Mouse (Mus musculus) embryonic facial prominence, embryonic 12.5 days (tissue): Measurements from ENCODE around the gene Vwa2. TPM values are rescaled to one million over a fixed set of nuclear protein-coding genes. Genes with fewer than 3 reads are reported as not detected.

Source experiments
- ATAC-seq: fragments of 200-750 bp; cut with Nextera tagmentation; 2 replicates; pipeline ENCODE4 v1.8.0; 2017; ENCODE audit not compliant: insufficient number of reproducible peaks, insufficient read depth, low FRiP score, low TSS enrichment
- H3K27ac ChIP-seq: fragments of 300-500 bp; sonication (generic); 2 replicates; pipeline ENCODE4 v1.5.1; 2016; ENCODE audit warnings: mild to moderate bottlenecking
- H3K27me3 ChIP-seq: fragments of 300-500 bp; sonication (generic); 2 replicates; pipeline ENCODE4 v1.6.1; 2016; ENCODE audit warnings: mild to moderate bottlenecking, moderate library complexity
- H3K36me3 ChIP-seq: fragments of 300-500 bp; sonication (generic); 2 replicates; pipeline ENCODE4 v1.6.1; 2016; ENCODE audit warnings: mild to moderate bottlenecking
- H3K4me1 ChIP-seq: fragments of 300-500 bp; sonication (generic); 2 replicates; pipeline ENCODE4 v1.6.1; 2016
- H3K4me2 ChIP-seq: fragments of 300-500 bp; sonication (generic); replicated peaks from 2 replicates; pipeline ENCODE4 v1.6.1; 2016; ENCODE audit warnings: mild to moderate bottlenecking, moderate library complexity
- H3K4me3 ChIP-seq: fragments of 300-500 bp; sonication (generic); 2 replicates; pipeline ENCODE4 v1.5.1; 2016; ENCODE audit warnings: mild to moderate bottlenecking
- H3K9ac ChIP-seq: fragments of 300-500 bp; sonication (generic); 2 replicates; pipeline ENCODE4 v1.6.1; 2016; ENCODE audit warnings: mild to moderate bottlenecking, moderate library complexity
- H3K9me3 ChIP-seq: fragments of 300-500 bp; sonication (generic); 2 replicates; pipeline ENCODE4 v1.6.1; 2016; ENCODE audit warnings: mild to moderate bottlenecking, moderate library complexity
- WGBS: fragments of 180-500 bp; shearing (Covaris S2); methylation state at CpG from one replicate; pipeline ENCODE4 v1.1.7; 2016; 5-methylcytosine and 5-hydroxymethylcytosine counted together
- polyA plus RNA-seq: library from polyadenylated mRNA; unstranded; fragments of >200 nt; fragmentation: Nextera tagmentation; extraction: Ambion mirVana; gene quantifications from 2 replicates; pipeline ENCODE4 v1.2.1, GENCODE M21; 2016

Vwa2 gene
- polyA plus RNA-seq, 1 experiment from 2014 or later: 6.1 TPM

DNA sequence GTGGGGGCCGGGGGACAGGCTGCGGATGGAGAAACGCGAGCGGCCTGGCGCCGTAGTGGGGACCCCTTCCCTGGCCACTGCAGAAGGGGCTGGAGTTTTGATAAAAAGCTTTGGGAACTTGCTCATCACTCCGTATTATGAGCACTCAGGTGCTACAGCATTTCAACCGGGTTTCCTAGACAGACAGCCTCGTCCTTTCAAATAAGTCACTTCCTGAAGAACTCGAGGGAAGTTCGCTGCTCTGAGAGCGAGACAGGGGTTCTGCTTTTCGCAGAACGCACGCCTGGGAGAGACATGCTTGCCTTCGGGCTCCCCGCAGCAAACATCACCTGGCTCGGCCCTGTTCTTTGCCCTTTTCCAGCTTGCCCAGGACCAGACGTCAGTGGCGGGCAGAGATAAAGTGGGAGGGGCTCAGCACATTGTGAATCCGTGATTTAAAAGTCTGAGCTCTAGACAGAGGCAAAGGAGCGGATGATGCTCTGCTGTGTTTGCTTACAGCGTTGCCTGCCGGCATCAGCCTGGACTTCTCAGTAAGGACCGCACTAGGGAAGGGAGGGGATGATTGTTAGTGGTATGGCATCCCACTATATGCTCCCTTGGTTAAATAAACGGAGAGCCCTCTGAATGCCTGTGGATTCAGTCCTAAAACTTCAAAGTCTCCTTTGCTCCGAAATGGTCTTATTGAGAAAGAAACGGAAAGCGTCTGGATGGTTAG lies 709 bp downstream of the Vwa2 start:
- no peak for ATAC-seq

DNA sequence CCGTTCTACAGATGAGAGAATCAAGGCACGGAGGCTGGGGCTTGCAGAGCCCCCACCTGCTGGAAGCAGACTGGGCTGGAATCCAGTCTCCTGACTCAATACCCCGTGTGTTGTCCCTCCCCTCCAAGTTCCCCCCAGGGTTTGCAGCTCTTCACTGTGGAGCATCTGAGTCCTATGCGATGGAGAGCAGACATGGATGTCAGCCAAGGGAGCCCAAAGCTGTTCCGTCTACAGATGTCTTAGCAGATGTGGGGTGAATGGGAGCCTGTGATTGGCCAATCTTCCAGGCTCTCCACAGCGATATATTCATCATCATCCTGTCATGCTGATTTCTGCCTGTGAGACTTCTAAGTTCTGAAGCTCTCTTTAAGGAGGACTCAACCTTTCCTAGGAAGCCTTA lies 3.3 kb downstream of the Vwa2 start:
- 58% methylated on average over 6 of the region's 6 CpGs for WGBS
- Histone ChIP-seq H3K27me3 (peaks cover 50% of the 10 kb centered on the region), H3K4me1 (peaks cover 34% of the 10 kb centered on the region), H3K9me3 (no peaks in the 10 kb centered on the region), H3K4me2 (no peak overlapping the region), H3K9ac (no peak overlapping the region), H3K4me3 (no peak overlapping the region), H3K27ac (peak overlapping the region; percentile 19; the same call in 1 of the 2 replicates), H3K36me3 (no peaks in the 10 kb centered on the region)
- ATAC-seq: no peak

More for the DNA sequence above, 709 bp downstream of the Vwa2 start:
- Histone ChIP-seq H3K27ac (no peak overlapping the region), H3K4me2 (peak overlapping the region; percentile 97), H3K4me3 (peak overlapping the region; percentile 44), H3K9me3 (no peaks in the 10 kb centered on the region), H3K9ac (peak overlapping the region; percentile 37), H3K36me3 (no peaks in the 10 kb centered on the region), H3K4me1 (peaks cover 19% of the 10 kb centered on the region), H3K27me3 (peaks cover 54% of the 10 kb centered on the region)
- 10% methylated on average over 30 of the region's 30 CpGs for WGBS

DNA sequence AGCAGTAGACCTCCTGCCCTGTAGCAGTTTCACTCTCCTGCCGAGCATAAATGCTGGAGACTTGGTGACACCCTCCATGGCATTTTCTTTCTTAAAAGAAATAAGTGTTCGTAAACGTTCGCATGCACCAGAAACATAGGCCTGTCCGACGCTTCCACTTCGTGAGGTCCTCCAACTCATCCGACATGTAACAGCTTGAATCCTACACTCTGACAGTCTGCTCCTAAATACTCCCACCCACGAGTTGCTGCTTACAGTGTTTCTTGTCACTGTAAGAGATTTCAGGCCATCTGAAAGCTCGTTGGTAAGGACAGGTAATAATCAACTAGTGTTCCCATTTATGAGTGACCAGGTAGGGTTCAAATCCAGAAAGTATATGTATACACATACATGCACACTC lies 13.8 kb downstream of the Vwa2 start:
- Histone ChIP-seq H3K4me3 (no peak overlapping the region), H3K4me2 (no peak overlapping the region), H3K36me3 (no peaks in the 10 kb centered on the region), H3K4me1 (peaks cover 21% of the 10 kb centered on the region; the same call in 1 of the 2 replicates), H3K27me3 (no peaks in the 10 kb centered on the region), H3K27ac (no peak overlapping the region), H3K9ac (no peak overlapping the region), H3K9me3 (no peaks in the 10 kb centered on the region)
- ATAC-seq: no peak
- 85% methylated on average over 10 of the region's 10 CpGs for WGBS

DNA sequence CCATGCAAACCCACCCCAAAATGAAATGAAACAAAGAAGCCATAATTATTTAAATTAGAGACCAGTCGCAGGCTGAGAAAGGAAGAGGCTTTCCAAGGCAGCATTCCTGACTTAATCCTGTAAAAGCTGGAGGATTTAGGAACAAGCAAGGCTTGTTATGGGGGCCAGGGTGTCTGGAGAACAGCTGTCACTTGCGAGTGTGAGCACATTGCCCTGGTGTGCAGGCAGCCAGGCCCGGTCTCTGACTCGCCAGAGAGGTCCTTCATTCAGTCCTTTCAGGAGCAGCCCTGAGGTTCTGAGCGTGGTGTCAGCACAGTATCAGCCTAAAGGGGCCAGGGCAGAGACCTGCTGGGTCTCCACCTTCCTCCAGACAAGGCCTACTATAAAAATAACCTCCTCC lies 14.6 kb downstream of the Vwa2 start:
- no peak for ATAC-seq
- peak overlapping the region; percentile 75; the same call in 1 of the 2 replicates for H3K27ac ChIP-seq

DNA sequence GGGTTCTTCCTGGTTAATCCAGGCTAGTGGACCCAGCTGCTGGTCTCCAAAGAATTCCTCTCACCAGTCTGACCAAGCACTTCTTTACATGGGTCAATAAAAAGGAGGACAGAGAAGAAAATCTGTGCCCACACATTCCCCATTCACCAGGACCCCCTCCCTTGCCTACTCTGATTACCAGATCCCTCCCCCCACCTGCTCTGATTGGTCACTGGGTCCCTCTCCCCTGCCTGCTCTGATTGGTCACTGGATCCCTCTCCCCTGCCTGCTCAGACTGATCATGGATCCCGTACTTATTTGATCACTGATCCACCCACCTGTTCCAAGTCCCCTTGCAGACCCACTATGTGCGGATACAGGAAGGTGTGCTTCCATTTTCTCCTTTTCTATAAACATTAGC lies 17.4 kb downstream of the Vwa2 start:
- Histone ChIP-seq H3K4me2 (no peak overlapping the region), H3K9me3 (no peaks in the 10 kb centered on the region), H3K36me3 (no peaks in the 10 kb centered on the region), H3K4me3 (no peak overlapping the region), H3K27me3 (no peaks in the 10 kb centered on the region), H3K4me1 (peaks cover 13% of the 10 kb centered on the region; the same call in 1 of the 2 replicates), H3K27ac (no peak overlapping the region), H3K9ac (no peak overlapping the region)
- no peak for ATAC-seq
- 55% methylated on average over 2 of the region's 2 CpGs for WGBS

More for the DNA sequence above, 14.6 kb downstream of the Vwa2 start:
- Histone ChIP-seq H3K9ac (no peak overlapping the region), H3K4me2 (no peak overlapping the region), H3K4me1 (peaks cover 14% of the 10 kb centered on the region; the same call in 1 of the 2 replicates), H3K9me3 (no peaks in the 10 kb centered on the region), H3K4me3 (no peak overlapping the region), H3K36me3 (no peaks in the 10 kb centered on the region), H3K27me3 (no peaks in the 10 kb centered on the region)
- 49% methylated on average over 5 of the region's 5 CpGs for WGBS

DNA sequence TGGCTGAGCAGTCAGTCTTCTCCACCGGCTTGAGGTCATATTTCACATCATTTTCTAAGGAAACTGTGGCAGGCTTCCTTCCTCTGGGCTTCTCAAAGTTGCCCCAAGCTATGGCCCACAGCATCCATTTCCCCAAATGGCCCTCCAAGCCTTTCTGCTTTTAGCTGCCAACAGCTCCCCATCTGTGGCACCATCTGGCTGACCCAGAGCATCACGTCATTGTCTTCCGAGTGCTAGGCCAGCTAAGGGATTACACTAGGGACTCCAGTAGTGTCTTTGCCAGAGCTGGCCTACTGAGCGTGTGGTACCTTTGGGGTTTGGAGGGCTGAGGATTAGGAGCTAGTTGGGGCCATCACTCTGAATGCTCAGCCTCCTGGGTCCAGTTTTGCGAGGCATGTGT lies 18.5 kb downstream of the Vwa2 start:
- no peak overlapping the region for H3K4me3 ChIP-seq
- H3K4me1 ChIP-seq: peaks cover 13% of the 10 kb centered on the region; the same call in 1 of the 2 replicates
- no peaks in the 10 kb centered on the region for H3K27me3 ChIP-seq
- no peaks in the 10 kb centered on the region for H3K9me3 ChIP-seq
- H3K36me3 ChIP-seq: no peaks in the 10 kb centered on the region
- no peak overlapping the region for H3K27ac ChIP-seq
- 89% methylated on average over 5 of the region's 5 CpGs for WGBS
- H3K4me2 ChIP-seq: no peak overlapping the region
- ATAC-seq: no peak
- H3K9ac ChIP-seq: no peak overlapping the region

DNA sequence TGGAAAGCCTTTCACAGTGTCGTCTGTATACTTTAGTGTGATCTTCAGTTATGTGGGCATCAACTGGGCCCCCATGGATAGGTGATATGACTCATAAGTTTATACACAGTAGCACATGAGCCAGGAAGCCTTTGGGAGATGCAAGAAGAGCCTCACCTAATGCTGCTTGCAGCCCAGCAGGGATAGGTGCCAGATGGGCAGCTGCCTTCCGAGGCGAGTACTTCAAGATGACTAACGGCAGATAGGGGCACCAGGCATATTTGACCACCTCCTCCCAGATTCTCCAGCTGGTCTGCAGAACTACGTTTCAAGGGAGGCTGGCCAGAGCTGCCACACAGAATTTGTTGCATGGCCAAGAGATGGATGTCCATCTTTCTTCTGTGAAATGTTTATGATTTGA lies 19.3 kb downstream of the Vwa2 start:
- no peaks in the 10 kb centered on the region for H3K9me3 ChIP-seq
- H3K27me3 ChIP-seq: no peaks in the 10 kb centered on the region
- no peaks in the 10 kb centered on the region for H3K36me3 ChIP-seq
- H3K4me2 ChIP-seq: no peak overlapping the region
- peaks cover 14% of the 10 kb centered on the region for H3K4me1 ChIP-seq
- no peak for ATAC-seq
- H3K9ac ChIP-seq: no peak overlapping the region
- H3K4me3 ChIP-seq: no peak overlapping the region
- no peak overlapping the region for H3K27ac ChIP-seq
- WGBS: 72% methylated on average over 5 of the region's 5 CpGs

DNA sequence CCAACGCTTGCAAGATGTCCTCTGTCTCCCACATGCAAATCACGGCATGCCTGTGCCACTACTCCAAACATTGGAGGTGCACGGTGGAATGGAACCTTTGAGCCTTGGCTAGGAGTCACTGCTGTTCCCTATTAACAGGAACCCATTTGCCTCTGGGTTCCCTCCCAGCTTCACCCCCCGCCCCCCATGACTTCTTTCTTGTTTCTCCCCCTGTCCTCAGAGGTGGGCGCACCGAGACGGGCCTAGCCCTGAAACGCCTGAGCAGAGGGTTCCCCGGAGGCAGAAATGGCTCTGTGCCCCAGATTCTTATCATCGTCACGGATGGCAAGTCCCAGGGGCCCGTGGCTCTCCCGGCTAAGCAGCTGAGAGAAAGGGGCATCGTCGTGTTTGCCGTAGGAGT lies 23.6 kb downstream of the Vwa2 start:
- no peak overlapping the region for H3K4me3 ChIP-seq
- H3K27ac ChIP-seq: no peak overlapping the region
- peaks cover 3% of the 10 kb centered on the region; the same call in 1 of the 2 replicates for H3K4me1 ChIP-seq
- 75% methylated on average over 16 of the region's 16 CpGs for WGBS
- H3K36me3 ChIP-seq: no peaks in the 10 kb centered on the region
- H3K27me3 ChIP-seq: no peaks in the 10 kb centered on the region
- ATAC-seq: no peak
- no peak overlapping the region for H3K9ac ChIP-seq
- H3K4me2 ChIP-seq: no peak overlapping the region
- no peaks in the 10 kb centered on the region for H3K9me3 ChIP-seq

DNA sequence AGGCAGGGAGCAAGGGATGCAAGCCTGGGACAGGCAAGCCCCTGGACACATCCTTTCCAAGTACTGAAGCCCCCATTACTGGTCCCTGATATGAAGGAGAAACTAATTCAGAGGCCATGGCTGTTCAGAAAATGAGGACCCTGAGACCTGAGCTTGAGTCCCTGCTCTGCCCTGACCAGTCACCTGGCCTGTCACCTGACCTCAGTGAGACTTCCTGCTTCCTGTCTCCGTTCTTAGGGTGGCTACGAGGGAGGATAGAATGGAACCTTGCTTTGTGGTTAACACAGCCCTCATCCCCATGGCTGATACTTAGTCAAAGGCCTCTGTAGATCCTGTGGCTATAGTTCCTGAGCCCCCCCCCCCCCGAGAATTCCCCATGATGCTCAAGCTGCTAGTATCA lies 30.0 kb downstream of the Vwa2 start:
- H3K4me2 ChIP-seq: no peak overlapping the region
- H3K9me3 ChIP-seq: no peaks in the 10 kb centered on the region
- H3K9ac ChIP-seq: no peak overlapping the region
- no peaks in the 10 kb centered on the region for H3K27me3 ChIP-seq
- no peak overlapping the region for H3K4me3 ChIP-seq
- no peak overlapping the region for H3K27ac ChIP-seq
- H3K4me1 ChIP-seq: peaks cover 6% of the 10 kb centered on the region; the same call in 1 of the 2 replicates
- 82% methylated on average over 3 of the region's 3 CpGs for WGBS
- ATAC-seq: no peak
- no peaks in the 10 kb centered on the region for H3K36me3 ChIP-seq

DNA sequence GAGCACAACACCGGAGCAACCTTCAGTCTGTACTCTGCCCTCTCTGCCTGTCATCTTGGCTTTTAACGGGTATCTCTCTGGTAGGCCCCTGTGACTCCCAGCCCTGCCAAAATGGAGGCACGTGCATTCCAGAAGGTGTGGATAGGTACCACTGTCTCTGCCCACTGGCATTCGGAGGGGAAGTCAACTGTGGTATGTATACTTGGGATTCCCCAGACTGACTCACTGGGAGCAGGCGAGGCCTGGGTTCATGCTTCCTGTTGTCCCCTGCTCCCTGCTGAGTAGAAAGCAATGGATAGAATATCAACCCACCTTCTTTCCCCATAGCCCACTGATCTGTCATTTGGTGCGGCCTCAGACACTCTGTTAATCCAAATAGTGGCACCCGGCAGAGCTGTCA lies 31.3 kb downstream of the Vwa2 start:
- Histone ChIP-seq H3K27ac (no peak overlapping the region), H3K9me3 (no peaks in the 10 kb centered on the region), H3K27me3 (no peaks in the 10 kb centered on the region), H3K4me3 (no peak overlapping the region), H3K4me1 (peaks cover 6% of the 10 kb centered on the region; the same call in 1 of the 2 replicates), H3K4me2 (no peak overlapping the region), H3K36me3 (no peaks in the 10 kb centered on the region), H3K9ac (no peak overlapping the region)
- ATAC-seq: no peak
- whole genome bisulfite sequencing: 82% methylated on average over 7 of the region's 7 CpGs

DNA sequence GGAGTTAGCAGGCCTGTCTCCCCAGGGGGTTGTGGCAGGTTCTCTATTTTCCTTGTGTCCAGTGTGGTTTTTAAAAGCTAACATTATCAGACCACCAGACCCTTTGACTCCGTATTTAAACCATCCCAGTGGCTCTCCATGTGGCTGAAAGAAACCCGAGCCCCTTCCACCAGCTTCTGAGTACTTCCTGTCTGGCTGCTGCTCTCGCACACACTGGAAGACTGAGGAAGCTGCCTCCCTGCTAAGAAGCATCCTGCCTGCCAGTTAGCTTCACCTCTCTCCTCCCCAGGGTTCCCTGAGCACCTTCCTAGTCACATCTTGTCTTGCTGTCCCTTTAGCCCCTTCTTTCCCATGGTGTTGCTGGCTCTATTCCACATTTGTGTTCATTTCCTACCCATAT lies 33.8 kb downstream of the Vwa2 start:
- no peak overlapping the region for H3K4me3 ChIP-seq
- peaks cover 10% of the 10 kb centered on the region; the same call in 1 of the 2 replicates for H3K4me1 ChIP-seq
- no peaks in the 10 kb centered on the region for H3K9me3 ChIP-seq
- no peak overlapping the region for H3K9ac ChIP-seq
- WGBS: 18% methylated on average over 3 of the region's 3 CpGs
- no peak overlapping the region for H3K4me2 ChIP-seq
- no peak overlapping the region for H3K27ac ChIP-seq
- no peaks in the 10 kb centered on the region for H3K27me3 ChIP-seq
- no peaks in the 10 kb centered on the region for H3K36me3 ChIP-seq
- ATAC-seq: no peak

DNA sequence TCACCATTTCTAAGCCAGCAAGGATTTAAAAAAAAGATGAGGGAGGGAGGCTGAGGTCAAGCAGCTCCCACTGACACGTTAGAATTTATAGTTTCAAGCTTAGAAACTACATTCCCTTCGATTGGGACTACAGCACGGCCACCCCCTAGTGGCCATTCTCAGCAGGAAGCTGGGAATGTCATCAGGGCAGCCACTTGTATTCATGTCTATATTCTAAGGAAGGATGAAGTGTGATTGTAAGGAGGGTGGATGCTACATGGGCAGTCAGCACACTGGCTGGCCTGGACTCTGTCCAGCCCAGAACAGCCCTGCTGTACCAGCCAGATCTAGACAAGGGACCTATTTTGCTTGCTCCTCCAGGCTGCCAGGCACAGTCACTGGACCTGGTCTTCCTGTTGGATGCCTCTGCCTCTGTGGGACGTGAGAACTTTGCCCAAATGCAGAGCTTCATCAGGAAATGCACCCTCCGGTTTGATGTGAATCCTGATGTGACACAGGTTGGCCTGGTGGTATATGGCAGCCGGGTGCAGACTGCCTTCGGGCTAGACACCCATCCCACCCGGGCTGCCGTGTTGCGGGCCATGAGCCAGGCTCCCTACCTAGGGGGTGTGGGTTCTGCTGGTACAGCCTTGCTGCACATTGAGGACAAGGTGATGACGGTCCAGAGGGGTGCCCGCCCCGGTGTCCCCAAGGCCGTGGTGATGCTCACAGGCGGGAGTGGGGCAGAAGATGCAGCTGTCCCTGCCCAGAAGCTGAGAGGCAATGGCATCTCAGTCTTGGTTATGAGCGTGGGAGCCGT lies 34.6 kb downstream of the Vwa2 start:
- Histone ChIP-seq H3K4me3 (no peak overlapping the region), H3K36me3 (no peaks in the 10 kb centered on the region), H3K4me1 (peaks cover 10% of the 10 kb centered on the region; the same call in 1 of the 2 replicates), H3K27ac (no peak overlapping the region), H3K27me3 (no peaks in the 10 kb centered on the region), H3K9me3 (no peaks in the 10 kb centered on the region), H3K4me2 (no peak overlapping the region), H3K9ac (no peak overlapping the region)
- ATAC-seq: no peak
- 76% methylated on average over 17 of the region's 17 CpGs for WGBS
